Mouse (Mus musculus): ENCODE results near the gene Me3.

Gene Me3

DNA sequence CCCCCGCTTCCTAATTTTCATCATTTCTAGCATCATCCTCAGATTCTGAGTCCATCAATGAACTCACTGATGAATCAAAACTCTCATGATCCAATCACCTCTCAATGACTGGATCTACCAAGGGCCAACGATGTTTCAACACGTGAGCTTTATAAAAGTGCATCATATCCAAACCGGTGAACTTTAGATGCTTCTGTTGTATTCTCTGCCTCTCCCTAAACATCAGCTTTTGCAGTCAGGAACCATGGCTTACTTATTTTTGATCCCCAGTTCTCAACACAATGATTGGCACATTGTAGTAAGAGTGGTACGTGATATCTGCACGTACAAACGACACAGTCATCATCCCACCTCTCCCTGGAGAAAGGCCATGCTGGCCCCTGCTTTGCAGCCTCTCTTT lies 204.5 kb downstream of the Me3 start:
- DNase-seq, result no peak

DNA sequence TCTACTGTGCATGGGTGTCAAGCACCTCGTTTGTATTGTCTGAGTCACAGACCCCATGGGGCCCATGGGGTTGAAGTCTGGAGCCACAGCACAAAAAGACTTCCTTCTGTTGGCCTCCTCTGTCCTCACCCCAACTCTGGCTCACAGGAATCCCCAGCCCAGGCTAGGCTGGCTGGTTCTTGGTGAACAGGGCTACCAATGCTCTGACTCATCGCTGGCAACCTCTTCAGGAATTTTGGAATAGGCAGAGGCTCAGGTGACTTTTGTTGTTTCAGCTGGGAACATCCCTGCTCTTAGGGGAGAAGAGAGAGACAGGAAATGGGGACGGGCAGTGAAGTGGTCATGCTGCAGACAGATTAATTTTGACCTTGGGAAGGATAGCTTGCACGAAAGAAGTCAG lies 205.6 kb downstream of the Me3 start:
- no peak for DNase-seq

- no peak for DNase-seq
Measured at GRCm38 (mm10) chr7:89839721-89840120, 207.5 kb downstream of the Me3 start.

GRCm38 (mm10) chr7:89841670-89842403 lies 209.6 kb downstream of the Me3 start:
- DNase-seq, result peak; percentile 73 to 87

- no peak for DNase-seq
Measured at GRCm38 (mm10) chr7:89842404-89842715, 210.2 kb downstream of the Me3 start.

- no peak for DNase-seq
Measured at GRCm38 (mm10) chr7:89843121-89843520, 210.9 kb downstream of the Me3 start.

- DNase-seq, result peak in 1 of 2 experiments; percentile 59
Measured at GRCm38 (mm10) chr7:89843533-89843932, 211.3 kb downstream of the Me3 start.

DNA sequence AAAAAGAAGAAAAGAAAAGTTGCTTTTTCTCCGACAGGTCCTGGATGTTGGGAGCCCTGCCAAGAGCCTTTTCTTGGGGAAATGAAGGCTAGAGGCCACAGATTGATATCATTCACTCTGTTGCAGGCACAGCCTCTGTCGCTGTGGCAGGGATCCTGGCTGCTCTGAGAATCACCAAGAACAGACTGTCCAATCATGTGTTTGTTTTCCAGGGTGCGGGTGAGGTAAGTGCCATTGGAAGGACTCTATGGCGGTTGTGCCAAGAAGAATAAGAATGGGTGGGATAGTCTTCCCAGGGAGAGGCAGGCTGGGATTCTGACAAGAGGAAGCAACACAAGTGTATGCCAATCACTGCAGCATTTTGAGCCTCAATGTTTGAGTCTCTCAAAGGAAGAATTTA lies 213.5 kb downstream of the Me3 start:
- no peak for DNase-seq

- DNase-seq, result no peak
Measured at GRCm38 (mm10) chr7:89850510-89850909, 218.3 kb downstream of the Me3 start.

GRCm38 (mm10) chr7:89852158-89853095 lies 220.2 kb downstream of the Me3 start:
- no peak for DNase-seq

GRCm38 (mm10) chr7:89853131-89853530 lies 220.9 kb downstream of the Me3 start:
- DNase-seq, result no peak

DNA sequence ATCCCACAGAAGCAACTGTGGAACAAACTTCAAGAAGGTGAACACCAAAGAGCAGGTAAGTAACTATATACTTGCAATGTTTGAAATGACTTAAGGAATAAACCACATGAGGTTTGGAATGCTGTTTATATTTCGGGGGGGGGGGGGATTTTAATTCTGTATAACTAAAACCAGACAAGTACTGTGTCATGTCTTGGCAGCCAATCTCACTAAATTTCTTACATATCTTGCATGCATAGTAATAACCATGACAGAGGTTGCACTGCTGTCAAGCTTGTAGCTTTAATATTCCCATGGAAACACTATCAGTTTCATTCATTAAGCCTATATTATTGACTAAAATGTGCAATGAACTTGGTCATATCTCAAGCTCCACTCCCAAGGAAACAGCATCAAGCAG lies 223.0 kb downstream of the Me3 start:
- DNase-seq, result no peak

- DNase-seq, result no peak
Measured at GRCm38 (mm10) chr7:89856440-89857217, 224.4 kb downstream of the Me3 start.

- no peak for DNase-seq
Measured at GRCm38 (mm10) chr7:89864769-89865168, 232.6 kb downstream of the Me3 start.

GRCm38 (mm10) chr7:89867221-89867620 lies 235.0 kb downstream of the Me3 start:
- DNase-seq, result no peak

GRCm38 (mm10) chr7:89879686-89880085 lies 247.5 kb downstream of the Me3 start:
- no peak for DNase-seq

- no peak for DNase-seq
Measured at GRCm38 (mm10) chr7:89884551-89884950, 252.4 kb downstream of the Me3 start.

- no peak for DNase-seq
Measured at GRCm38 (mm10) chr7:89891412-89891811, 259.2 kb downstream of the Me3 start.

- DNase-seq, result peak in 1 of 2 experiments; percentile 32
Measured at GRCm38 (mm10) chr7:89891856-89892255, 259.7 kb downstream of the Me3 start.

GRCm38 (mm10) chr7:89903007-89903406 lies 270.8 kb downstream of the Me3 start:
- DNase-seq, result no peak

DNA sequence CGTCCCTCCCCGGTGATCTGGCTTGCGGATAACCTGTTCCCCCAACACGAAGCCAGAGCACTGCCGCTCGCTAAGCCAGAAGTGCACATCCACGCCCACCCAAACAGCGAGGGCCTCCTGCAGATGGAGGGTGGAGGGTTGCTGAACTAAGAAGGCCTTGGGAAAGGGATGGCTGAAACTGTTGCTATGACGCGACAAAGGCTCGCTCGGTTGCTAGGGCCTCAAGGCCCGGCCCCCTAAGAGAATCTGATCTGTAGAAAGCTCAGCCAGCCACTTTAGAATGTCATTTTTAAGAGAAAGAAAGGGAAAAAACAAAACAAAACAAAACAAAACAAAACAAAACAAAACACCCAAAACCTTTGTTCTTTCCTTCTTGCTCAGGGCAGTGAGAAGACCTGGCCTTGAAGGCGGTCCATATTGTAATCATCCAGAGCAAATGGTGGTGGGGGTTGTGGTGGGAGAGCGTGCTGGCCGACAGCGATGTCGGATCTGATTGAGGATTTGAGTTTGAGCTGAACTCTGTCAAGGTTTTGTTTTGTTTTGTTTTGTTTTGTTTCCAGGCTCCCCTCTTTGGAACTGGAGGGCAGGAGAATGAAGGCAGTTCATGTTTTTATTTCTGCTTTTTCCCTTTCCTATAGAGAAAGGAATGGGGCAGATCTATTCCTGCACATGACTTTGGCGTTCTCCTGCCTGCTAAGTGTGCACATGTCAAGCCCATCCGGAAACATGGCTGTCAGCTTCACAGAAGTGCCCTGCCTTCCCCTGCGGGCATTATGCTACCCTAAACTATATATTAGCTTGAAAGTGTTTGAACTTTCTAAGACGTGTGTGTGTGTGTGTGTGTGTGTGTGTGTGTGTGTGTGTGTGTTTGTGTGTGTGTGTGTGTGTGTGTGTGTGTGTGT lies 271.5 kb downstream of the Me3 start, which contains the start of gene Ccdc81:
Ccdc81 (minus strand) TSS at position 188 of the 902 bp plus-strand sequence.
- DNase-seq, result no peak
